Mouse (Mus musculus): Measurements from ENCODE around the gene Asxl1.
A peak's percentile ranks its signal among the peaks of the same experiment; 100 is the strongest.
"Not testable (repeated sequence)": the region's sequence is repeated elsewhere in the genome, so short reads cannot be mapped to it uniquely, and the experiment has no call there.

Asxl1 gene

DNA sequence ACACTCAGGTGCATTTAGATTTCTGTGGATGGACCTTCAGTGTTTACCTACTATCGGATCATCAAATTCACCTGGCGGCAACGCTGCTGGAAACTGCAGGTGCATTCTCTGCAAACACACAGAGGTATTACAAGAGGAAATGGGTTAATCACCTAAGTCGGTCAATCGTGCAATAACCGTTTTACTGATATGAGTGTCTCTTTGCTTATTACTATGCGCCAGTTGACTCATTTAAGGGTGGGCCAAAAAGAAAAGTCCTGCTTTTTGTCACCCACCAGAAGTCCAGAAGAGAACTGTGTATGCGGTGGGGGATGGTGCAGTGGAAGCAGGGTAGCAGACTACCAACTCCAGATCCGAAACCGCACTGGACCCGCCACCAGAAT, 567 bp upstream of the Asxl1 start:
- DNase-seq (ENCODE audit: low read depth, low spot score), result no peak

DNA sequence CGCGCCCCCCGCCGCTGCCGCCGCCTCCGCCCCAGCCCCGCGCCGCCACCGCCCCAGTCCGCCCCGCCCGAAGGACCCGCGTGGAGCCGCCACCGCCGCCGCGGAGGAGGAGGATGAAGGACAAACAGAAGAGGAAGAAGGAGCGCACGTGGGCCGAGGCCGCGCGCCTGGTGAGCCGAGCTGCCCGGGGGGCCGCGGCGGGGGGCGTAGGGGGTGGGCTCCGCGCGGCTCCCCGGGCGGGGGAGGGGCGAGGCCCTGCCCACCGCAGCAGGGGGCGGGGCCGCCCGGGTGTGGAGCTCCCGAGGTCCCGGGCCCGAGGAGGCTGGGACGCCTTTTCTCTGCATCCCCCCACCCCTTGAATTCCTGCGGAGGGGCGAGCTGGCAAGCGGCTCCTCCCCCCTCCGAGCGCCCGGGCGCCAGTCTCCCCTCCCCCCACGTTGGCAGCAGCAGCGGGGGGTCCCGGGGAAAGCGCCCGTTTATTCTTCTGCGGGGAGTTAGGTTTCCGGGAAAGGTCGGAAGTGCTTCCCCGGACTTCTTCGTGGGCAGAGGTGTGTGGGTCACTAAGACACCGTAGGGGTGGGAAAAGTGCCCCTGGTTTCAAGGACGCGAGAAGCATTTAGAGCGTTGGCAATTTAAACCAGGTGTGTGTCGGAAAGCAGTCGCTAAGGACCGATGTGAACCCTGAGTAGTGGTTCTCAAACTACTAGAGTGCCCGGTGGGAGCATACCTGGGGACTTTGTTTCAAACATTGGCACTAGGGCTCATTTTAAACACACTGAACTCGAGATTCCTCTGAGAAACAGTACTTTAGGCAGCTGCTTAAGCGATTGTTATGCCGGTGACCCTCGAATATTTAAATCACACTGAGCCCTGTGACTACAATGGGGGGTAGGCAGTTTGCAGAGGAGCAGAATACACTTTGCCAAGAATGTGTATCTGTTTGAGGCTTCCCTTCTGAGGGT, 873 bp downstream of the Asxl1 start:
- DNase-seq (ENCODE audit: low read depth, low spot score), result peak; percentile 76

DNA sequence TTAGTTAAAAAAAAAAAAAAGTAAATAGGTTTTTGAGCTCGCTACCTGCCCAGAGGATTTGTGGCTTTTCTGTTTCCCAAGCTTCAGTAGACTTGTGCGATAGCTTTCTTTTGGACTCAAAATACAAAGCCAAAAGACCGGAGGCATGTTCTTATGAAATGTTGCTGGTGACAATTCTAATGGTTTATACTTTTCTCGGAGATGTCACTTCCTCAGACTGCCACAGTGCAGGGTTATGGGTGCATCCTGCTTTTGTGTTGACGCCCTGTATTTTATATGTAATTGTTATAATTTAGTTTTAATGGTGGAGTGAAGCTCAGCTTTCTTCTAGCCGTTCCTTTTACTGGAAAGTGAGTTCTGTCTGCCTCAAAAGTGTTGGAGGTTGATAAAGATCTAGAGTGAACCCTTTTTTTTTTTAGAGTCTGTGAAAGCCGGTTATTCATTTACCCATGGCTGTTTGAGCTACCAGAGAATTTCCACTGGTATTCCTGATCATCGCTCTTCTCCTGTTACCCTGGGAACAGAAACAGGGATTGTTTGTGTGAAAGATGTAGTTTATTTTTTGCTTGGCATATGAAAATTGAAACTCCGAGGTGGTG, 1.7 kb downstream of the Asxl1 start:
- no peak for DNase-seq (ENCODE audit: low read depth, low spot score)

DNA sequence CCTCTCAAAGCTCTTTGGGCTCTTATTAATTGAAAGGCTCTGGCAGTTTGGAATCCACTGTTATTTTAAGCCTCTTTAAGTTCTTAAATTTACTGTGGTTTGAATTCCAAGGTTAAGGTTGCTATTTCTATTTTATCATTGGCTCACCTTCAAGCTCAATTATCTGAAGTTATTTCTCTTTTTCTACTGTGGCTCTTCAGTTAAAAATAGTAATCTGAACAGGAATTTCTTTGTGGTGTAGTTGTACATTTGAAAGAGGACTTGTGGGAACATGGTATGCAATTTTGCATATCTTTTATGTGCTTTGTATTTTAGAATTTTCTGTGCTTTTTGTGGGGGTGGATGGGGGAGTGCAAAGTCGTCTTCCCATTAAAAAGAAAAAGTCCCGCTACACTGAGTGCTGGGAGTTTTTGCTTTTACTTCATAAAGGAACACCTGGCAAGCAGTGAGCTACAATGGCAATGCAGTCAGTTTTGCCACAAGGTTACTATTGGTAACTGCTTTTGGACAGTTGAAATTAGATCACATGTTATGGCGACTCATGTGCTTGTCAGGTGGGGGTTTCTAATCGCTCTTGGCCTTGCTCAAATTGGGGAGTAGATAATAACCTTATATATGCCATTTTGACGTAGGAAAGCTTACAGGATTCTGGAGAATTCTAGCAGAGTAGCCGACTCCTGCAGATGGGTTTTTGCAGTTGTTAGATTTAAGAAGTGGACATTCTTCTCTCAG, 2.6 kb downstream of the Asxl1 start:
- no peak for DNase-seq (ENCODE audit: low read depth, low spot score)

DNA sequence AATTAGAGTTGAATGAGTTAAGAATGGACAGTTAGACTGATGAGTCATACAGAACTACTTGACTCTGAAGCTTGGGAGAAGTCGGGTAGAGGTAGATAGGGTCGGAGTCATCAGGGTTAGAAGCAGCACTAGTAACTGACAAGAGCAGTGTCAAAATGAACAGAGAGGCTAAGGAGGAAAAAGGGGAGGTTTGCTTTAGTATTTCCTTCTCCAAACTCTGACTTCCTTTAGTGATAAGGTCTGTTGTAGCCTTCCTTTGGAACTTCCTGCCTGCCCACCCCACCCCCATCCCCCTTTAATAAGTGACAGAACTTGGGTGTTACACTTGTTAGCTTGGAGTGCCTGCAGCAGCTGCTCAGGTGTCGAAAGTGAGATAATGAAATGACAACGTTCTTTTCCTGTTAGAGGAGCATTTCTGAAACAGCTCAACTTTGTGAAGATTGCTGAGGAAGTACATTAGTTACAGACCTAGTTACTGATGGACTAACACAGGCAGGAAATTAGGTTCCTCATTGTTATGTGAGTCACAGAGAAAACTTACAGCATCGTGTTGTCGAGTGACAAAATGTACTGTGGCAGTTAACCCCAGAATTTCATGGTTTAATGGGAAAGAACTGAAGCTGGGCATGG, 5.0 kb downstream of the Asxl1 start:
- DNase-seq (ENCODE audit: low read depth, low spot score), result no peak

DNA sequence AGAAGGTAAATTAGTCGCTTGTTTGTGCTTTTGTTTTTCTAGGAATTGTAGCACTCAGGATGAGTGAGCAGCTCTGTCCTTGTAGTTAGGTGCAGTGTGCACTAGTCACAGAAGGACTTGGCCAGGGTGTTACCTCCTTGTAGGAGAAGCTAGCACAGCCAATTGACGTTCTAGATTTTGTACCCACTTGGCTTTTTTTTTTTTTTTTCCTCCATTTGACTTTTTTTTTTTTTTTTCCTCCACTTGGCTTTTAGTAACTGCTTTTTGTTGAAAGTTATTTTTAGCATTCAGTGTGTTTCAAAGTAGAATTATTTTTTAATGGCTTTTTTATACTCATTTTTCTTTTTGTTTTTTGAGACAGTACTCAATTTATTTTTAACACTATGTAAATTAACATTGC, 9.0 kb downstream of the Asxl1 start:
- no peak for DNase-seq (ENCODE audit: low read depth, low spot score)

DNA sequence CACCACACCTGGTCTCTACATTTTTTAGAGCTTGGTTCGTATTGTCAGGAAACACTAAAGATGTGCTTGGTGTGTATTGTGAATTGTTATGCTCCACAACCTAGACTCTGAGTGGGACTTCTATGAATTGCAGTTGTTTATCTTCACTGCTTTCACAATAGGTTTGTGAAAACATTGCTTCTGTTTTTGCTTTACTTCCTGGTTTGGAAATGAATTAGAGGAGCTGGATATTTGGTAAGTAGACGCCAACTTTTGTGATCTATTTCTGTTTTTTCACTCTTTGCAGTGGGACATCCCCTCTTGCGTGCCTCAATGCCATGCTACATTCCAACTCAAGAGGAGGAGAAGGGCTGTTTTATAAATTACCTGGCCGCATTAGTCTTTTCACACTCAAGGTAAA, 11.2 kb downstream of the Asxl1 start:
- DNase-seq (ENCODE audit: low read depth, low spot score), result no peak

DNA sequence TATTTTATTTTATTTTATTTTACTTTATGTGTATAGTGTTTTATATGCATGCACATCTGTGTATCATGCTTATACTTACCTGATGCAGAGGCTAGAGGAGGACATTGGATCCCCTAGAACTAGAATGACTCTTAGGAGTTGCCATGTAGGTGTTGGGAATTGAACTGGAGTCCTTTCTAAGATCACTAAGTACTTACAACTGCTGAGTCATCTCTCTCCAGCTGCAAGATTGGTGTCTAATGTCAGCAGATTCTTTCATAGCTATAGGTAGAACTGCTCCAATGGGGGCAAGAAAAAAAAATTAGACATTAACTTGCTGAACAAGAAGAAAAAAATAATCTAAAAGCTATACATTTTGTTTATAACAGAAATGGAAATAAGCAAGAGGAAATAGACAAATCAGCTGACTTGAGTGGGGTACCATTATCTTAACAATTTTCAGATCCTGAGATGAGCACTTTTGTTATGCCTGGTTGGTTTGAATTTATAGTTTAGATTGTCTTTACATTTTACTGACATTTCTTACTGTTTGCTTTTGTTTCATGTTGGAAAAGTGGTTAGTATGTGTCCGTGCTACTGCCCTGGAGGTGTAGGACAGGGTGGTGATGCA, 15.6 kb downstream of the Asxl1 start:
- DNase-seq (ENCODE audit: low read depth, low spot score), result no peak

DNA sequence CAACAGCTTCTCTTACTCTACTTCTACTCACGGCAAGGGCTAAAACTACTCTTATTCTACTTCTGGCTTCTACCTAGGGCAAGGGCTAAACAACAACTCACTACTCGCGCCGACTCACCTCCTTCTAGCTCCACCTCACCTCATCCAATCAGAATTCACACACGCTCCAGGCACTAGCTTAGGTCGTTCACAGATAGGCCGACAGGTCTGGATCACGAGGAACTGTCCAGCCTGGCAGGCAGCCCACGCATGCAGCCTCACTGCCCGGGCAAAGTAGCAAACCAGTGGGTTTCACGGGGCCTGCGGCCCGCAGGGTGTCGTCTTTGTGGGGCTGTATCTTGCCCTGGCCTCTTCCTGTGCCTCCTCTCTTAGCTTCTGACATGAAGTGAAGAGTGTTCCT, 18.9 kb downstream of the Asxl1 start:
- DNase-seq (ENCODE audit: low read depth, low spot score), result not testable (repeated sequence)

DNA sequence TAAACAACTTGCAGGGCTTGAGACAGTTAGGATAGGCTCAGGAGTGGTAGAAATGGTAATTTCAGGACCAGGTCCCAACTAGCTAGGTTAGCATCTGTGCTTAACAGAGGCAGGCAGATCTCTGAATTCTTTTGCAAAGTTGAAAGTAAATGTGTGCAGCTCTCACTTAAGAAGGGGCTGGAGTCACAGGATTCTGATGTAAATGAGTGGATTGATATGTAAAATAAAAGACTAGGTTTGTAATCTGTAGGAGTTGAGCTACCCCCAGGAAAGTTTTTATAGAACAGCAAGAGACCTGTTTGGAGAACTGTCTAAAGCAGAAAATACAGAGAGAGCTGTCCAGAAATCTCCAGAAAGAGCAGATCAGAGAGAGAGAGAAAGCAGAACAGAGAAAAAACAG, 25.2 kb downstream of the Asxl1 start:
- no peak for DNase-seq (ENCODE audit: low read depth, low spot score)

DNA sequence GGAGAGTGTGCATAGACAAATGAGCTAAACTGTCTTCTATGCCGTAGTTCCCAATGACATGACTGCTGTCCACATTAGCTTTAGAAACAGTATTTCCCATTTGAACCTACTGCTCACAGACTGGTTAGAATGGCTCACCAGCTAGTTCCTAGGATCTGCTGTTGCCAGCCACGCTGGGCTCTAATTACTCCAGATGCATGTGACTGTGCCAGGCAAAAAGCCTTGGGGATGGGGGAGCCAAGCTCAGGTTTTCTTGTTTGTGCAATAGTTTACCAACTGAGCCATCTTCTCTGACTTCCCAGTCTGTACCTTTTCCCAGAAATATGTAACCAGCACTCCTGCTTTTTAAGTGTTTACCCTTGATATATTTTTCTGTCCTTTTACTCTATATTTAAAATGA, 29.8 kb downstream of the Asxl1 start:
- no peak for DNase-seq (ENCODE audit: low read depth, low spot score)

DNA sequence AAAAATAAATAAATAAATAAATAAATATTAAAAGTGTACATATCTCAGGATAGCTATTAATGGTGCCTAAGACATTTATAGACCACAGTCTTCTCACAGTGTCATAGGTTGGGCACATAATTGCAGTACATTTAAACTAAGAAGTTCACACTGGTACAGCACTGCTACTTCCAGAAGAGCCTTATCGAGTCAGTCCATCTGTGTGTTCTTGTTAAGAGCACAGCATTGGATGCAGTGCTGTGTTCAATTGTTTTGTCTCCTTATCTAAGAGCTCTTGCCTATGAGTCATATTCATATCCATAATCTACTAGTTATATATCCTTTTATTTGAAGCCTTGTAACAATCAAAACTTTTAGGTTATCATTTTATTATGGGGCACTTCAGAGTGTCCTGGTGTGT, 34.9 kb downstream of the Asxl1 start:
- DNase-seq (ENCODE audit: low read depth, low spot score), result no peak

DNA sequence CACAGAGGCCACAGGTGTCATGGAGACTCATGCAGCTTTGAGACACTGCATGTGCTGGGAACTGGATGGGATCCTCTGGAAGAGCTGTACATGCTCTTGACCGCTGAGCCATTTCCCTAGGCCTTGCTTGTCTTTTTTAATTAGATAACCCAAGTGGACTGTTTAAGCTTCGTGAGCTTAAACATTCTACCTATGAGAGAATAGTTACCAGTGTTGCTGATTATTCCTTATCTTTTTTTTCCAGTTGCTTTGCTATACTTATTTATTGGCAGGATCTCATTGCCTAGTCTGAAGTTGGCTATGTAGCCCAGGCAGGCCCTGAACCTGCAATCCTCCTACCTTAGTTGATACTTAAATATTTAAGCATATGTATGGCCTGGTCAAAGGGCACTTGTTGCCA, 44.2 kb downstream of the Asxl1 start:
- no peak for DNase-seq (ENCODE audit: low read depth, low spot score)

DNA sequence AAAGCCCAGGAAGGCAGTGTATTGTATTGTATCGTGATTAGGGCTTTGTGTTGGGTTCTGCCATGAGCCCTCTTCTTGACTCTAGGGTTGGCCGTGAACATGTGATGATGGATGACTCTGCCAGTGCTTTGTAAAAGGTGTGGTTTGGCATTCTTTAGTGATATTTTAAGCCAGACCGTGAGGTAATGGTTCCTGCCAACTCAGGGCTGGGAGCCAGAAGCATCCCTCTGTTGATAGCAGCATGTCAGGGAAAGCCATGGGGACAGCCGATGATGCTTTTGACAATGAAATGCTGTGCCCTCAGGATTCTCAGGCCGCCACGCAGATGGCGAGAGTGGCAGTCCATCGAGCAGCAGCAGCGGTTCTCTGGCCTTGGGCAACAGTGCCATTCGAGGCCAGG, 47.4 kb downstream of the Asxl1 start:
- no peak for DNase-seq (ENCODE audit: low read depth, low spot score)

DNA sequence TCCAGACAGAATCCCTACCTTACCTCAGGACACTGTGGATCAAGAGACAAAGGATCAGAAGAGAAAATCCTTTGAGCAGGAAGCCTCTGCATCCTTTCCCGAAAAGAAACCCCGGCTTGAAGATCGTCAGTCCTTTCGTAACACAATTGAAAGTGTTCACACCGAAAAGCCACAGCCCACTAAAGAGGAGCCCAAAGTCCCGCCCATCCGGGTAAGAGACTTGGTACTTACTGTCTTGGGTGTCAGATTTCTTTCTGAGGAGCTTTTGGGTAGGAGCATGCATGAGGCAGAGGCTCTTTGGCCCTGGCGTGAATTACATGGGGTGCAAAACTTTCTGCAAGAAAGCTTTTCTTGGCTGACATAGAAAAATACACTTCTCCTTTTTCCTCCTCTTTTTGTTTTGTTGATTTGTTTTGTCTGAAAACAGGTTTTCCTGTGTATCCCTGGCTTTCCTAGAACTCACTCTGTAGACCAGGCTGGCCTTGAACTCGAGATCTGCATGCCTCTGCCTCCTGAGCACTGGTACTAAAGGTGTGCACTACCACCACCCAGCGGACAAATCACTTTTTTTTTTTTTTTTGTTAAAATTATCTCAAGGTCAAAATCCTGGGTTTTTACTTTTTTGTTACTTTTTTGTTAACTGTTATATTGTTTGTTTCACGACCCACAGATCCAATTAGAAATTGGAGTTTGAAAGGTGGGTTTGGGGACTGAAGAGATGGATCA, 52.3 kb downstream of the Asxl1 start:
- no peak for DNase-seq (ENCODE audit: low read depth, low spot score)

DNA sequence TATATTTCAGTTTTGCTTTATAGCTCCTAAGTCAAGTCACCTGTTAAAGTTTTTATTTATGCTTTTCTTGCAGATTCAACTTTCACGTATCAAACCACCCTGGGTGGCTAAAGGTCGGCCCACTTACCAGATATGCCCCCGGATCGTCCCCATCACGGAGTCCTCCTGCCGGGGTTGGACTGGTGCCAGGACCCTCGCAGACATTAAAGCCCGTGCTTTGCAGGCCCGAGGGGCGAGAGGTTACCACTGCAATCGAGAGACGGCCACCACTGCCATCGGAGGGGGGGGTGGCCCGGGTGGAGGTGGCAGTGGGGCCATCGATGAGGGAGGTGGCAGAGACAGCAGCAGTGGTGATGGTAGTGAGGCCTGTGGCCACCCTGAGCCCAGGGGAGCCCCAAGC, 53.5 kb downstream of the Asxl1 start:
- no peak for DNase-seq (ENCODE audit: low read depth, low spot score)

DNA sequence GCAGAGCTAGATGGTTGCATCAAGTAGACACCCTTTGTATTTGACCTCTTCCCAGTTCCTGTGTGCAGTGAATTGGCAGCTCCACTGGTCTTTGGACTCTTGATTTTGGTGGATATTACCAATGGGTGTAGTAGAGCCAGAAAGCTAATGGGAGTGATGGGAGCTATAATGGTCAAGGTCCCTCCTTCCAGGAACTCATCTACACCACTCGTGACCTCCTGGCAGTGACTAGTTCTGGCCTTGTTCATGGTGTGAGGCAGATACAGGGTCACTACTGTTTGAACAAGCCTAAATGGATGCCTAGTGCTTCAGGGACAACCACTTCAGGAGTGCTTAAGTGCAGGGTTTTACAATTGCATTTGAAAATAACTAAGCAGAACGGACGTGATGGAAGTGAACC, 58.4 kb downstream of the Asxl1 start:
- DNase-seq (ENCODE audit: low read depth, low spot score), result no peak

DNA sequence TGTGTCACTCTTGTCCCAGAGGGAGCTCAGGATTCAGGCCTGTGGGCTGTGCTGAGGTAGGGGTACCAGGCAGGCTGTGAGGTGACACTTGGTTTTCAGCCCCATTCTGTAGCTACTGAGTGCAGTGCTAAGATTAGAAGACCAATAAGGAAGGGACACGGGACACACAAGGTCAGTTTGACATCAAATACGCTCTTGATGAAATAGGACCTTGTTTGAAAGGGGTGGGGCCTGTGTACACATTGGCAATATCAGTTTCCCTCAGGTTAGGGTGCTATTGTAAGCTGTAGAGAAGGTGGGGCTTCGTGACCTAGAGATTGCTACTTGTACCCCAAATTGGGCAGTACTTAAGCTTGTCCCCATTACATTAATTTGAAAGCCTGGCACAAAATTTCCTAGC, 59.3 kb downstream of the Asxl1 start:
- DNase-seq (ENCODE audit: low read depth, low spot score), result no peak

DNA sequence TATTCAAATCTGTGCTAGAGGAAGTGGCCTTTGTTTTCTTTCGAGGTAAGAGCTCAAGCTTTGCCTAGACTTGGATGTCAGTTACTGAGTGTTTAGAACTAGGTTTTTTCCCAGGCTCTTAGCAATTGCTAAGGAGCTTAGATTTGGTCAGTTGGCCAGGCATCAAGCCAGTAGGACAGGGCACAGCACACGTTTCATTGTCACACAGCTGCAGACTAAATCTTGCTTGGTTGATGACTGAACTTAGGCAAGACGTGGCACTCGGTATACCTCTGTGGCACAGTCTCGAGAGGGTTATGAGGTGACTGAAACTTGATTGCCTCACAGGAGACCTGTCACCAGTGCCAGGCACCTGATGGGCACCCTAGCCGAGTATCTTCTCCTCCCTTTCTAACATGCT, 61.3 kb downstream of the Asxl1 start:
- no peak for DNase-seq (ENCODE audit: low read depth, low spot score)

DNA sequence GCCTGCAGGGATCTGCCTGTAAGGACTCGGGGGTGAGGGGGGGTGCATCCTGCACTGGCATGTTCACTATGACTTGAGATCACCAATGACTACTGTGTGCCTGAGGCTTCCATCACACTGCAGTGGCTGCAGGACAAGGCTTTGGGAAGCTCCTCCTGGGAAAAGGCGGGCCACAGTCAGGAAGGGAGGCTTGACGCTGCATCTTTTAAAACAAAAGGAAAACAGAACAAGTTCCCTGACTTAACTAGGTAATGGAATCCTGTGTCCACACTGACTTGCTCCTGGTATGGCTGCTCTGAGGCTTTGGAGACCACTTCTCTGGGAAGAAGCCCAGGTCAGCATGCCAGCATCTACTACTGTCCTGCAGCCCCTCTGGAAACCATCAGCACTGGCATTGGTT, 63.3 kb downstream of the Asxl1 start:
- no peak for DNase-seq (ENCODE audit: low read depth, low spot score)

DNA sequence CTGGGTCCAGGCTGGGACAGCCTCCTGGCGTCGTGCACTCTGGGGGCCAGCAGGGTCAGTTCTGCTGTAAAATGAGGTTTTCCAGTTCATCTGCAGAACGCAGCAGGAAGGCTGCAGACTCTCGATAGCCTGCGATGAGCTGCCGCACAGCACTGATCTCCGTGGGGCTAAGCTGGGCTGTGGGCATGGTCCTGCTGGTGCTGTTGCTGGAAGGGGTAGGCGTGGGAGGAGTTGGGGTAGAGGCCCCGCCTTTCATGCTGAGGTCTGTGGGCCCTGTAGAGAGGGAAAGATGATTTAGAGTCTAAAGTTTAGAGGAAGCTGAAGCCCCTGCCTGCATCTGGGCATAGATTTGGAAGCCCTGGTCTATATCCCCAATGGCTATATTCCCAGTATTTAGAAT, 65.9 kb downstream of the Asxl1 start:
- DNase-seq (ENCODE audit: low read depth, low spot score), result no peak
